22 mouse cellular contexts compared by ENCODE assay signal in the genomic region with DNA sequence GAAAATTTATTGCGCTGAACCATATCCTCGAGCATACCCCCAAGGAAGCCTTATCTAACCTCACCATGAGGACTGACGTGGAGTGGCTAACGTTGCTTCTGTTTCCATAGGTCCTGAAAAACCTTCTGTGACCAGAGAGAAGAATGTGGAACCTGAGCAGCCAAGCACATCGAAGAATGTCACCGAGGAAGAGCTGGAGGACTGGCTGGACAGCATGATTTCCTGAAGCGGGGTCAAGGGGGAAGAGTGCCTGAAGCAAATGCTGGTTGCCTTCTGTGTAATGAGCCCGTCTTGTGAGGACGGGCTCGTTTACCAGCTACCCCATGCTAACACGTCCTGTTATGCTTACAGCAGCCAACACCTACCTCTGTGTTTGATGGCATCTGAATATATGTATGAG.
A peak's percentile ranks its signal among the peaks of the same experiment; 100 is the strongest.
DNase-seq lines count a peak whose midpoint lies in the region; ATAC-seq and TF ChIP-seq lines count a peak whose summit lies in the region.
"Had no signal": no experiment of that assay in that cellular context is flagged by ENCODE, and none has a peak within 500 bp of the region (broad histone marks: within the 10 kb centered on the region; RNA-seq: fewer than 3 reads in every experiment).

No protein-coding gene starts in this region.

- no peak overlapping the region for H3K9ac ChIP-seq in kidney, embryonic 15.5 days
- no peak overlapping the region for H3K9ac ChIP-seq in kidney, postnatal 0 days (ENCODE audit: low read depth, low read length)
- H3K9ac ChIP-seq: embryonic facial prominence, embryonic 13.5 days; embryonic facial prominence, embryonic 15.5 days; forebrain, embryonic 12.5 days had no signal

- ATAC-seq in kidney, embryonic 15.5 days (replicated peaks; ENCODE audit: low FRiP score), result peak; percentile 76
- ATAC-seq in kidney, postnatal 0 days (replicated peaks; ENCODE audit: low FRiP score, low read depth), result no peak
- ATAC-seq: forebrain, embryonic 14.5 days had no signal

- TF ChIP-seq CTCF in kidney, postnatal 0 days (IDR thresholded peaks at IDR 0.05; ENCODE audit: low read depth), result no peak

- H3K27me3 ChIP-seq in kidney, embryonic 15.5 days, result no peaks in the 10 kb centered on the region
- no peaks in the 10 kb centered on the region for H3K27me3 ChIP-seq in kidney, postnatal 0 days (ENCODE audit: insufficient read depth, low read length)
- H3K27me3 ChIP-seq: embryonic facial prominence, embryonic 13.5 days; embryonic facial prominence, embryonic 15.5 days; forebrain, embryonic 12.5 days had no signal

- H3K9me3 ChIP-seq in kidney, embryonic 15.5 days (replicated peaks), result no peaks in the 10 kb centered on the region
- H3K9me3 ChIP-seq in kidney, postnatal 0 days (replicated peaks; ENCODE audit: low read length), result no peaks in the 10 kb centered on the region
- H3K9me3 ChIP-seq: embryonic facial prominence, embryonic 13.5 days; embryonic facial prominence, embryonic 15.5 days; forebrain, embryonic 10.5 days; forebrain, embryonic 12.5 days had no signal

- no peak overlapping the region for H3K27ac ChIP-seq in kidney, embryonic 15.5 days
- H3K27ac ChIP-seq in kidney, postnatal 0 days, result no peak overlapping the region
- H3K27ac ChIP-seq: embryonic facial prominence, embryonic 13.5 days; embryonic facial prominence, embryonic 15.5 days; forebrain, embryonic 10.5 days; forebrain, embryonic 12.5 days had no signal

- no peaks in the 10 kb centered on the region; the same call in 1 of the 2 replicates for H3K4me1 ChIP-seq in kidney, embryonic 15.5 days
- H3K4me1 ChIP-seq in kidney, postnatal 0 days (replicated peaks; ENCODE audit: insufficient read depth, low read length), result no peaks in the 10 kb centered on the region
- H3K4me1 ChIP-seq: embryonic facial prominence, embryonic 13.5 days; embryonic facial prominence, embryonic 15.5 days; forebrain, embryonic 10.5 days; forebrain, embryonic 12.5 days had no signal

- 48% methylated on average over 11 of the region's 11 CpGs for WGBS in kidney, embryonic 15.5 days
- WGBS in kidney, postnatal 0 days, result 40% methylated on average over 11 of the region's 11 CpGs

- peaks cover 4% of the 10 kb centered on the region; the same call in 1 of the 2 replicates for H3K36me3 ChIP-seq in kidney, embryonic 15.5 days
- H3K36me3 ChIP-seq in kidney, postnatal 0 days (ENCODE audit: insufficient read depth, low read length), result no peaks in the 10 kb centered on the region
- H3K36me3 ChIP-seq: embryonic facial prominence, embryonic 13.5 days; forebrain, embryonic 10.5 days; forebrain, embryonic 12.5 days had no signal

- no peak overlapping the region for H3K4me3 ChIP-seq in kidney, embryonic 15.5 days (replicated peaks)
- H3K4me3 ChIP-seq in kidney, postnatal 0 days (replicated peaks; ENCODE audit: low read depth, low read length), result no peak overlapping the region
- H3K4me3 ChIP-seq: embryonic facial prominence, embryonic 13.5 days; embryonic facial prominence, embryonic 15.5 days; erythroblast, embryonic 14.5 days; forebrain, embryonic 10.5 days; forebrain, embryonic 12.5 days had no signal

- H3K4me2 ChIP-seq in kidney, embryonic 15.5 days, result no peak overlapping the region
- no peak overlapping the region for H3K4me2 ChIP-seq in kidney, postnatal 0 days (ENCODE audit: low read length)
- H3K4me2 ChIP-seq: embryonic facial prominence, embryonic 13.5 days; embryonic facial prominence, embryonic 15.5 days; forebrain, embryonic 12.5 days had no signal

- DNase-seq in kidney, adult 9 months, result no peak
- DNase-seq in kidney, postnatal 0 days (ENCODE audit: low spot score), result peak; percentile 46
- no peak for DNase-seq in kidney, adult 11 months
- DNase-seq in kidney, postnatal 14 days, result peak; percentile 6
- no peak for DNase-seq in kidney, adult 8-10 months
- DNase-seq: adrenal gland, adult 2 months; adrenal gland, postnatal 10 days; adrenal gland, postnatal 25 days; cerebellum, adult 11 months; cerebellum, adult 18-20 months; cerebellum, adult 8-10 months; cerebellum, adult 9-11 months; cerebellum, postnatal 14 days; cerebellum, postnatal 36 days; embryo, embryonic 11 days had no signal

Comparison
In these comparisons a context has a peak if more than half of its experiments do, and no peak if none do; other contexts are left out.
1. DNase-seq: peak in kidney, postnatal 0 days (single experiment) and kidney, postnatal 14 days (single experiment); none in kidney, adult 9 months (single experiment), kidney, adult 11 months (single experiment) and kidney, adult 8-10 months (0 of 2).